Mouse (Mus musculus): ENCODE results near the gene Abcf2. TPM values are rescaled to one million over a fixed set of nuclear protein-coding genes. Genes with fewer than 3 reads are reported as not detected.

Gene Abcf2
- total RNA-seq, 2 experiments from 2014 or later: 74.5 to 77.3 TPM

GRCm38 (mm10) chr5:24526190-24526888 is 50.9 kb downstream of the Abcf2 start:
- DNase-seq: no peak

- no peak for DNase-seq
Measured at GRCm38 (mm10) chr5:24525360-24526189, 51.7 kb downstream of the Abcf2 start.

GRCm38 (mm10) chr5:24524522-24524921 is 52.7 kb downstream of the Abcf2 start:
- no peak for DNase-seq

- no peak for DNase-seq
Measured at GRCm38 (mm10) chr5:24523806-24524205, 53.5 kb downstream of the Abcf2 start.

- no peak for DNase-seq
Measured at GRCm38 (mm10) chr5:24521366-24521765, 55.9 kb downstream of the Abcf2 start.

Small RNA genes lying within 50 kb of the gene (microRNA-seq; reads per million reads assigned to microRNA genes)
- 1,547 to 2,368 reads per million in 2 experiments for gene Mir671

Other genes with a start within 250 kb of the Abcf2 start
- gene Kcnh2, start 225.9 kb downstream of the Abcf2 start, total RNA-seq (2021): 10 to 100 TPM; 21.3 to 23.7 TPM
- 1 to 10 TPM; 6.1 to 6.4 TPM for gene Nos3, start 212.7 kb downstream of the Abcf2 start, total RNA-seq (2021)
- 1 to 10 TPM; 3.0 to 4.2 TPM for gene Atg9b, start 185.3 kb downstream of the Abcf2 start, total RNA-seq (2021)
- gene Abcb8, start 183.8 kb downstream of the Abcf2 start, total RNA-seq (2021): 10 to 100 TPM; 51.9 to 58.7 TPM
- gene Asic3, start 164.1 kb downstream of the Abcf2 start, total RNA-seq (2021): under 1 TPM in 1 of 2 experiments, not detected in 1; 0.23 TPM
- gene Cdk5, start 153.9 kb downstream of the Abcf2 start, total RNA-seq (2021): 100 to 1,000 TPM; 122 TPM
- gene Slc4a2, start 153.6 kb downstream of the Abcf2 start, total RNA-seq (2021): 10 to 100 TPM; 25.6 to 33.2 TPM
- gene Fastk, start 132.2 kb downstream of the Abcf2 start, total RNA-seq (2021): 100 to 1,000 TPM; 121 to 144 TPM
- 10 to 100 TPM; 18.6 to 19.8 TPM for gene Tmub1, start 129.6 kb downstream of the Abcf2 start, total RNA-seq (2021)
- gene Agap3, start 125.3 kb downstream of the Abcf2 start, total RNA-seq (2021): 100 to 1,000 TPM; 635 to 641 TPM
- gene Gbx1, start 50.3 kb downstream of the Abcf2 start, total RNA-seq (2021): not detected
- gene Asb10, start 36.5 kb downstream of the Abcf2 start, total RNA-seq (2021): under 1 TPM in 1 of 2 experiments, not detected in 1; 0.25 TPM
- gene 4931409K22Rik, start 20.7 kb downstream of the Abcf2 start, total RNA-seq (2021): not detected
- 10 to 100 TPM; 58.0 to 61.2 TPM for gene Chpf2, start 9.3 kb upstream of the Abcf2 start, total RNA-seq (2021)
- 10 to 100 TPM; 88.0 to 89.8 TPM for gene Smarcd3, start 46.9 kb upstream of the Abcf2 start, total RNA-seq (2021)
- 10 to 100 TPM; 63.3 to 65.9 TPM for gene Nub1, start 108.1 kb upstream of the Abcf2 start, total RNA-seq (2021)
- 1 to 10 TPM in 1 of 2 experiments, under 1 TPM in 1; 0.22 to 1.5 TPM for gene Wdr86, start 153.3 kb upstream of the Abcf2 start, total RNA-seq (2021)
- under 1 TPM; 0.53 to 0.95 TPM for gene Crygn, start 180.5 kb upstream of the Abcf2 start, total RNA-seq (2021)

Data from layer of hippocampus, postnatal 36 days (tissue).